Mouse (Mus musculus) ES-Bruce4 (cell line): ENCODE measurements around the gene Chek1.

Experiments used
- CTCF ChIP-seq: IDR thresholded peaks from one replicate; pipeline ENCODE4 v1.8.1; 2011; ENCODE audit warnings: low read depth, low read length
- EP300 ChIP-seq: IDR thresholded peaks from 2 replicates; pipeline ENCODE4 v1.6.1; 2011; ENCODE audit warnings: low read depth, low read length; ENCODE audit not compliant: insufficient read depth
- POLR2A ChIP-seq: IDR thresholded peaks from one replicate; pipeline ENCODE4 v1.8.1; 2011; ENCODE audit warnings: low read length; ENCODE audit not compliant: insufficient read depth

DNA sequence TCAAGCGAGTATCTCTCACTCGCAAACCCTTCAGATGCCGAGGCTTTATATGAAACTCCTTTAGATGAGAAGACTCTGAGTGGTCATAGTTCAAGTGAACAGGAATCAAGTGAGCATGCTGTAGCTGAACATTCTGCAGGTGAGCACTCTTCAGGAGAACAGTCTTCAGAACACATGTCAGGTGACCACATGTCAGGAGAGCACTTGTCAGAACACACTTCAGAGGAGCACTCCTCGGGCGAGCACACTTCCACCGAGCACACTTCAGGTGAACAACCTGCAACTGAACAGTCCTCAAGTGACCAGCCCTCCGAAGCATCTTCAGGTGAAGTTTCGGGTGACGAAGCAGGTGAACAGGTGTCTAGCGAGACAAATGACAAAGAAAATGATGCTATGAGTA lies 32.6 kb downstream of the Chek1 start:
- TF ChIP-seq POLR2A: no peak
- no peak for TF ChIP-seq CTCF
- no peak for TF ChIP-seq EP300
